Mouse (Mus musculus): ENCODE measurements around the gene Spink8.

The Spink8 gene

DNA sequence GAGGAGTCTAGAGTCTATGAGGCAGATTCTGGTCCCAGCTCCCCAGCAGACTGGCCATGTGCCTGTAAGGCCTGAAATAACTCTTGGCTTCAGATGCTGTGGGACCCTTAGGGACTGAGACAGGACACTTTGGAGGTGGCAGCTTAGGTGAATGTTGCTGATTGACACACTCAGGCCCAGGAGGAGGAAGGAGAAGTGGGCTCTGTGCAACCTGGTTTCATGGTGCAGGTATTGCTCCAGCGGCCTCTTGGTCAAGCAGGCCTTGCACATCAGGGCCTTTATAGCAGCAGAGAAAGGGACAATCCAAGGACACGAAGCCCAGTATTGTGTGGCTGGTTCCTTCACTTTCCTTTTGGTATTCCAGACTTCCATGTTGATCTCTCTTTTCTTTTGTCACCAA, 42.3 kb downstream of the Spink8 start:
- no peak for TF ChIP-seq GATA4 (IDR thresholded peaks at IDR 0.05; ENCODE audit: insufficient replicate concordance, low read length)

DNA sequence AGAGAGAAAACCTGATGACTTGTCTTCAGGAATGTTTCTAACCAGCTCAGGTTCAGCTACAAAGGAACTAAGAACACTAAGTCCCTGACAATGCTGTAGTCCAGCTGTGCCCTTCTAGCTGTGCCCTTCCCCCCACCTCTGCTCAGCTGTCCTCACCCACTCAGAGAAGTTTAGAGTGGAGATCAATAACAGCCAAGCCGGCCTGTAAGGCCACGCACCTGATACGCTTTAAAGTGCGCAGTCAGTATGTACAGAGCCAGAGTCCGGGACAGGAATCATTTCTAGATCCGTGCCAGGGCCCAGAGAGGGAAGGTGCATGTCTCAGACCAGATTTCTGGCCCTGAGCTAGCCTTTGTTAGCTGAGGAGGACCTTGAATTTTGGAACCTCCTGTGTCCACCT, 43.9 kb downstream of the Spink8 start:
- no peak for TF ChIP-seq GATA4 (IDR thresholded peaks at IDR 0.05; ENCODE audit: insufficient replicate concordance, low read length)

DNA sequence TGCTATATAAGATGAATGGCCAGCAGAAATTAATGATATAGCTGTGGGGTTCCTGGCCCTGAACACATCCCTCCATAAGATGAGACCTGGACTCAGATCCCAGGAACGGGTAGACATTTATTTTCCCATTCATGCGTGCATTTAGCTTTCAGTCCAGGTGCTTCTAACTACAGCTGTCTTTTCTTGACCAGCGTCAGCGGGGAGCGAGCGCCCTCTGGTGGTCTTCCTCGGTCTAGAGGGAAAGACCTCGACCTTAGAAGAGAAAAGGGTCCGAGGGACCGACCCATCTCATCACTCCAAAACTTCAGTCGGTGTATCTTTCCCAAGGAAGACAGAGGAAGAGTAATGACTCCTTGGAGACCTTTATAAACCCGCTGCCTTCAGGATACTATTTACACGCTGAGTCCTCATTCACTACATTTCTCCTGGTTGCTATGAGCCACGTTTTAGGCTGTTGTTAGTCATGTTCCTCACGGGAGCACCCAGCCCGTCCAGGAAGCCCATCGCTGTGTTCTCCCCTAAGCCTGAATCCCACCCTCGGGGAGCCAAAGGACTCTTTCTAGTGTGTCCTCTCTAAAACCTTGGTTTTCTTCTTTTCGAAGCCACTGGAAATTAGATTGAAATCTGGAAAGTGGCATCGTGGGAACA, 50.4 kb downstream of the Spink8 start:
- no peak for TF ChIP-seq GATA4 (IDR thresholded peaks at IDR 0.05; ENCODE audit: insufficient replicate concordance, low read length)

DNA sequence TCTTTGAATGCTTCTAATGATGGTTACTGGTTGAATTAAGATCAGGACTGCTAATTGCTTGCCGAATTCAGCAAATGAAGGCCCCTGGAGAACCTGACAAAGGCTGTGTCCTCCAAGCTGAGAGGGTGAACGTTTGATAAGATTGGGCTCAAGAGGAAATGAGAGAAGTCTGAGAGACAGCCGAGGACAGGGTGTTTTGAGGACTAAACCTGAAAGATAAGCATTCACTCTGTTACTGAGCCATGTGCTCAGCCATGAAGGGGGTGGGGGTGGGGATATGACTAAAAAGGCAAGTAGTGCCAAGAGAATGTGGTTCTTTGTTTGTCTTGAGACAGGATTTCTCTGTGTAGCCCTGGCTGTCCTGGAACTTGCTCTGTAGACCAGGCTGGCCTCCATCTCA, 51.0 kb downstream of the Spink8 start:
- no peak for TF ChIP-seq GATA4 (IDR thresholded peaks at IDR 0.05; ENCODE audit: insufficient replicate concordance, low read length)

DNA sequence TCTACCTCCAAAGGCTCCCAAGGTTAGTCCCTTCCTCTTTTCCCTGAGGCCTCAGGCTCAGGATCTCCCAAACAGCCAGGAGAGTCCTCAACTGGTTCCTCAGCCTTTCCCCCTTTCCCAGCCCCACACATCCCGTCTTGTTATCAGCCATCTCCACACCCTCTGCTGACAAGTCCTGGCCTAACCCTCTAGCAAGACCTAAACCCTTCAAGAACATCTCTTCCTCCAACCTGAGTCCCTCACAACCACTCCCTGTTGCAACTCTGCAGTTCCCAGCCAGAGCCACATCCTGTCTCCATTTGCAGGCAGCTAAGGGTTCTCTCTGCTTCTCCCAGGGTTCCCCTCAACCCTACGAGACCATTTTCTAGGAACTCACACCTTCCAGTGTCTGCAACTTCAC, 54.1 kb downstream of the Spink8 start:
- TF ChIP-seq GATA4 (IDR thresholded peaks at IDR 0.05; ENCODE audit: insufficient replicate concordance, low read length): no peak

DNA sequence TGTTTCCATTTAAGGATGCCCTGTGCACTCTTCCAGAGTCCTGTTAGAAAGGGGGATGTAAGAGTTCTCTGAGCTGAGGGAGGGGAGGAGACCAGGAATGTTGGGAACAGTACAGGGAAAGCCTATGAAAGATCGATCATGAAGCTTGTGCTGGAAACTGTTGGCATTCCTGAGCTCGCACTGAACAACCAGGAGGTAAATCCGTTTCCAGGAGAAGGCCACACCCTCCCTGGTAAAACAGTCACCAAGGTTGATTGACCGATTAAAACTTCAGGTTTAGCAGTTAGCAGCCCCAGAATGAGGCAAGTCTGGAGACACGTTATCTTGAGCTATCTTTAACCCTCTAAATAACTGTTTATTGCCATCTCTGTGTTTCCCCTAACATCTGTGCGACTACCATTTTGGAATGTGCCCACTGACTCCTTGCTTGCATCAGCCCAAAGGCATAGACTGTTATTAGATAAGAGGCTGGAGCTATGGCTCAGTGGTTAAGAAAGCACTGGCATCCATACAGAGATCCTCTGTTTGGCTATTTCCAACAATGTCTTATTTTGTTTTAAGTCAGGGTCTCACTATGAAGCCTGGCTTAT, 59.0 kb downstream of the Spink8 start:
- TF ChIP-seq GATA4 (IDR thresholded peaks at IDR 0.05; ENCODE audit: insufficient replicate concordance, low read length): peak; percentile 66; the same call in 1 of the 2 replicates

DNA sequence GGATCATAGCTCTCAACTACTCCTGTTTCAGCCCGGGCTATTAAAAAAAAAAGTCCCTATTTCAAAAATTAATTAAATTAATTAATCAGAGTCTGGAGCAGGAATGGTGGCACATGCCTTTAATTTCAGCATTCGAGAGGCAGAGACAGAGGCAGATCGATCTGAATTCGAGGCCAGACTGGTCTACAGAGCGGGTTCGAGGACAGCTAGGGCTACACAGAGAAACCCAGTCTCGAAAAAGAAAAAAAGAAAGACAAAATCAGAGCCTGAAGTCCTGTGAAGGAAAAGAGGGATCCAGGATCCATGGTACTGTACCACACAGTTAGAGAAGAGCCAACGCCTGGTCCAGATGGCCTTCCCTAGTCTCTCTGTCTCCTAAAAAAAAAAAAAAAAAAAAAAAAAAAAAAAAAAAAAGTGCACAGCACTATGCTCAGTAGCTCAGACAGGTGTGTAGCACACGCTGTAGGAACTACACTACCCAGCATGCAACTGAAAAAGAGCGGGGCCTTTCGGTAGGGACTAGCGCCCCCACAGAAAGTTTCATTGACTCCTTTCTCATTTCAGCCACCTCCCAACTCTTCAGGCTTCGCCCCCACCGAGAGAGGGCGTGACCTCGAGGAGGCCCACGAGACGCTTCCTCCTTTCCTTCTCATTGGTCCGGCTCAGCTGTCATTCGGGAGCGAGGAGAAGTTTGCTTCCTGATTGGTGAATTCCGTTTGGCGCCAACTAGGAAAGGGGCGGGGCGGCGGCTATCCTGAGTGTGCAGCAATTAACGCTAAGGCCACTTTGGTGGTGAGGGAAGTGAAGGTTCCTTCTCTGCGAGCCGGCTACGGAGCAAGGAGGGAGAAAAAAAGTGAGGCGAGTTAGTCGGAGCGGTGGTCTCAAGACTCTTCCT, 63.0 kb downstream of the Spink8 start, which contains the start of gene Cdc25a:
Gene Cdc25a (plus strand): TSS at position 783 of the 895 bp plus-strand sequence.
- no peak for TF ChIP-seq GATA4 (IDR thresholded peaks at IDR 0.05; ENCODE audit: insufficient replicate concordance, low read length)

DNA sequence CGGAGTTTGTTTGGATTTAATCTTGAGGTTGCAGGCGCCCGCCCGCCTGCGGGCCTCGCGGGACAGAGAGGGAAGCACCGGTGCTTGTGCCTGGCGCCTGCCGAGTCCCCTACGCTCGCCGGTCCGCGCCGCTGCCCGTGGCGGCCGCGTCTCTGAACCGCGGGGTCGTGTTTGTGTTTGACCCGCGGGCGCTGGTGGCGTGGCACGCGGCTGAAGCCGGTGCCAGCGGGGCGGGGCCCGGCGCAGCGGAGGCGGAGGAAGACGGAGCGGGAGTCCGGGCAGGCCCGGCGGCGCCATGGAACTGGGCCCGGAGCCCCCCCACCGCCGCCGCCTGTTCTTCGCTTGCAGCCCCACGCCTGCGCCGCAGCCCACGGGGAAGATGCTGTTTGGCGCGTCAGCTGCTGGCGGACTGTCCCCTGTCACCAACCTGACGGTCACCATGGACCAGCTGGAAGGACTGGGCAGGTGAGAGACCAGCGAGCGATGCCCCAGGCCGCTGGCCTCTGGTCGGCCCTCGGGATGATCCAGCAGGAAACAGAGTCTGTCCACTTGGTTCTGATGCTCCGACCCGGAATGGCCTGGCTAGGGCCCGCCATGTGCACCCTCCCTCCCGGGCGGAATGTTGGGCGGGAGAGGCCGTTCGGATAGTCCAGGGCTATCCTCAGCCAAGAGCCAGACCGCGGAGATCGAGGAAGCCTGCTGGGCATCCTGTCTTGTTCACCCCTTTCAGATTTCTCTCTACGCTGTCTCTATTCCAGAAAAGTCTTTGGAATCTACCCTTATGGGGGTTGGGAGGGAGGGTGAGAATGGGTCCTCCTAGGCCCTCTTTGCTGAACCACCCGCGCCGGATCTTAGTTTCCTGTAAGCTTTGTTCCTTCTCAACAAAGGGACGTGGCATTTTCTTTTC, 63.9 kb downstream of the Spink8 start:
- no peak for TF ChIP-seq GATA4 (IDR thresholded peaks at IDR 0.05; ENCODE audit: insufficient replicate concordance, low read length)

Data from liver, adult (tissue).